Mouse (Mus musculus): ENCODE measurements around the gene Mcm3. TPM values are rescaled to one million over a fixed set of nuclear protein-coding genes. Genes with fewer than 3 reads are reported as not detected.

Mcm3 gene
- polyA plus RNA-seq, 1 experiment from 2014 or later = 84.3 TPM

DNA sequence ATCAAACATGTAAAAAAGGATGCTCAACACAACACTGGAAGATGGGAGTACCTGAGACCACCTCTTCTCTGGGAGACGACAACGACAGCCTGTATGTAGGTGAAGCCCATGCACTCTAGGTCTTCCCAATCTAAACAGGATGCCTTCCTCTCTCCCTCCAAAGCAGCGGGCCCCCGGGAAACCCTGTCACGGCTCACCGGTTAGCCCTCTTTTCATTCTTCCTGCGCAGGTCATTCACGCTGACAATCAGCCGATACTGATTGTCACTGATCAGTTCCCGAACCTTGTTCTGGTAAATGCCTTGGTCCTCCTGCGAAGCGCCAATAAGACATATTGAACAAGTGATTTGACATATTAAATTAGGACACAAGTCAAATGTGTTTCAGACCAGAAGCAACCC lies 2.5 kb downstream of the Mcm3 start:
- Histone ChIP-seq H3K4me1 (ENCODE audit: control insufficient read depth, insufficient read depth, low read length) (peaks cover 4% of the 10 kb centered on the region; the same call in 1 of the 2 replicates), H3K9me3 (replicated peaks; ENCODE audit: control insufficient read depth, low read length) (no peaks in the 10 kb centered on the region), H3K36me3 (ENCODE audit: control insufficient read depth, insufficient read depth) (peaks cover 31% of the 10 kb centered on the region), H3K4me2 (ENCODE audit: low read depth, low read length) (no peak overlapping the region), H3K9ac (ENCODE audit: low read length) (no peak overlapping the region), H3K4me3 (ENCODE audit: low read length) (no peak overlapping the region), H3K27me3 (ENCODE audit: control insufficient read depth, insufficient read depth, low read length) (no peaks in the 10 kb centered on the region), H3K27ac (ENCODE audit: low read length) (no peak overlapping the region)
- WGBS = 83% methylated on average over 12 of the region's 12 CpGs
- no peak for ATAC-seq (replicated peaks; ENCODE audit: extremely low read depth, insufficient read depth, low FRiP score)

DNA sequence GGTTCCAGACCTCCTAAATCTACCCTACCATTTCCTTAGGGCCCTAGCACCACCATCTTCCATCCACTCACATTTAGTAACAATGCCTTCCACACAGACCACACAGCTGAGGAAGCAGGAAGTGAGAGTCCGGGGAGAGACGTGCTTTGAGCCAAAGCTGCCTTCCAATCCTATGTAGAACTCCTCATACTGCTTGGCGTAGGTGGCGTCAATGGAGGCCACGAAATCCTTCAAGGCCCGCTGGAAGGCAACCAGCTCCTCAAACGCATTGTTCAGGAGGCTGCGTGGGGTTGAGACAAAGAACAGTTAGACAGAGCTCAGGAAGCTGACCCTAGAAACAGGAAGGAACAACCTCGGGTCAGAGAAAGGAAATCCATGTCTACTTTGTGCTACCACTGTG lies 2.9 kb downstream of the Mcm3 start:
- Histone ChIP-seq H3K9ac (ENCODE audit: low read length) (no peak overlapping the region), H3K4me3 (ENCODE audit: low read length) (no peak overlapping the region), H3K9me3 (replicated peaks; ENCODE audit: control insufficient read depth, low read length) (no peaks in the 10 kb centered on the region), H3K27ac (ENCODE audit: low read length) (peak overlapping the region; percentile 44), H3K4me1 (ENCODE audit: control insufficient read depth, insufficient read depth, low read length) (peaks cover 4% of the 10 kb centered on the region; the same call in 1 of the 2 replicates), H3K36me3 (ENCODE audit: control insufficient read depth, insufficient read depth) (peaks cover 33% of the 10 kb centered on the region), H3K4me2 (ENCODE audit: low read depth, low read length) (no peak overlapping the region), H3K27me3 (ENCODE audit: control insufficient read depth, insufficient read depth, low read length) (no peaks in the 10 kb centered on the region)
- no peak for ATAC-seq (replicated peaks; ENCODE audit: extremely low read depth, insufficient read depth, low FRiP score)
- WGBS = 74% methylated on average over 9 of the region's 9 CpGs

DNA sequence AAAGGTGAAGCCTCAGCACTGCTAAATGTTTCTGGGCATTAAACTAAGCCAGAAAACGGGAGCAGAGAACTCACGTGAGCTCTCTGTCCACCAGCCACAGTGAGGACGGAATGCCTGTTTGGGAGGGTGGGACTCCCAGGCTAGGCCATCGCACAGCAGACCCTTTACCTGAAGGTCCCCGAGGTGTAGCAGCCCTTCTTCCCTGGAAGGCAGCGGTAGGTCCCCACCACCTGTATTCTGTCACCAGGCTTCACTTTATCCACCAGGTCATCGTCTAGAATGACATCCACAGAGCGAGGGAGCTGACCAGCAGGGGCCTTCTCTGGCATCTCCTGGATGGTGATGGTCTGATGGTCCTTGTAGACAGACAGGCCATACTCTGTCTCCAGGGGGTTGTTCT lies 5.6 kb downstream of the Mcm3 start:
- WGBS = 87% methylated on average over 8 of the region's 8 CpGs
- no peaks in the 10 kb centered on the region for H3K9me3 ChIP-seq (replicated peaks; ENCODE audit: control insufficient read depth, low read length)
- H3K36me3 ChIP-seq (ENCODE audit: control insufficient read depth, insufficient read depth) = peaks cover 55% of the 10 kb centered on the region
- no peak overlapping the region for H3K4me2 ChIP-seq (ENCODE audit: low read depth, low read length)
- H3K9ac ChIP-seq (ENCODE audit: low read length) = no peak overlapping the region
- H3K4me1 ChIP-seq (ENCODE audit: control insufficient read depth, insufficient read depth, low read length) = peaks cover 4% of the 10 kb centered on the region; the same call in 1 of the 2 replicates
- H3K4me3 ChIP-seq (ENCODE audit: low read length) = no peak overlapping the region
- no peaks in the 10 kb centered on the region for H3K27me3 ChIP-seq (ENCODE audit: control insufficient read depth, insufficient read depth, low read length)
- no peak for ATAC-seq (replicated peaks; ENCODE audit: extremely low read depth, insufficient read depth, low FRiP score)
- no peak overlapping the region for H3K27ac ChIP-seq (ENCODE audit: low read length)

DNA sequence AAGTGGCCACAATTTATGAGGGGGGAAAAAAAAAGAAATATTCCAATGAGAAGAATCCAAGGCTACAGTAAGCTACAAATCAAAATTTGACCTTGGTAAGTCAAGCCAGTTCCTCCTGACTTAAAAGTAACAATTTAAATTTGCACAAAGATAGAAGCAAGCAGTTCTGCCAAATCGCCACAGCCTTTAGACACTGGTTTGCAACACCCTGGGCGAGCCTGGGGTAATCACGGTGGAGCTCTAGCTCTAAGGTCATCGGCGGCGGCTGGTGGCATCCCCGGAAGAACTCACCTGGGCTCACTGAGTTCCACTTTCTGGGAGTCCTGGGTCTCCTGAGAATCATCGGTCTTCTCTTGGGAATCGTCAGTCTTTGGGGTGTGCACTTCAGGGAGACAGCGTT lies 15.6 kb downstream of the Mcm3 start:
- Histone ChIP-seq H3K27ac (ENCODE audit: low read length) (no peak overlapping the region), H3K9ac (ENCODE audit: low read length) (no peak overlapping the region), H3K4me1 (ENCODE audit: control insufficient read depth, insufficient read depth, low read length) (no peaks in the 10 kb centered on the region), H3K9me3 (replicated peaks; ENCODE audit: control insufficient read depth, low read length) (no peaks in the 10 kb centered on the region), H3K4me2 (ENCODE audit: low read depth, low read length) (no peak overlapping the region), H3K4me3 (ENCODE audit: low read length) (no peak overlapping the region), H3K36me3 (ENCODE audit: control insufficient read depth, insufficient read depth) (peaks cover 79% of the 10 kb centered on the region), H3K27me3 (ENCODE audit: control insufficient read depth, insufficient read depth, low read length) (no peaks in the 10 kb centered on the region)
- no peak for ATAC-seq (replicated peaks; ENCODE audit: extremely low read depth, insufficient read depth, low FRiP score)
- 96% methylated on average over 10 of the region's 10 CpGs for WGBS

DNA sequence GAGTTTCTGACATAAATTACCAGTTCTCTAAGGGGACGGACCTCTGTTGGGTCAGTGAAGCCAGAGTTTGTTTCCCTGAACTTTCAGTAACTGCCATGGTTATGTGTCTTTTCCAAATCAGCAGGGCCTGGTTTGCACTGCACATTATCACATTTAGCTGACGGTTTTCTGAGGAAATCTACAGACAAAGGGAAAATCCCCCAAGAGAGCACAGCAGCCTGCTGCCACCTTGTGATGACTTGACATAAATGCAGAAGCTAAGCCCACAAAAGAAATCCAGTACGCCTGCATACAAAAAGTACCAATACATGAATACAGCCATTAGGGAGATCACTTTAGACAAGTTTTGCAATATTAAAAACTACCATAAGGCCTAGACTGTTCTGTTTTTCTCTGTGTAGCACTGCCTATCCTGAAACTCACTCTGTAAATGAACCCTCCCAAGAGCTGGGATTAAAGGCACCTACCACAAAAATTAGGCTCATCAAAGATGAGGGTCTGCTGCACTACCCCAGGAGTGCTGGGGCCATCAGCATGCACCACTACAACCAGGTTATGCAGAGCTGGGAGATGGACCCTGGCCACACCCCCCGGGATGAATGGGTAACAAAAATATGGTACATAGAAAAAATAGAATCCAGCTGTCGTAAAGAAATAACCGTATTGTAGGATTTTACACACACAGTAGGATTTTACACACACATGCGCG lies 18.3 kb downstream of the Mcm3 start:
- no peak overlapping the region for H3K4me3 ChIP-seq (ENCODE audit: low read length)
- H3K27me3 ChIP-seq (ENCODE audit: control insufficient read depth, insufficient read depth, low read length) = no peaks in the 10 kb centered on the region
- no peaks in the 10 kb centered on the region for H3K4me1 ChIP-seq (ENCODE audit: control insufficient read depth, insufficient read depth, low read length)
- no peak for ATAC-seq (replicated peaks; ENCODE audit: extremely low read depth, insufficient read depth, low FRiP score)
- H3K9me3 ChIP-seq (replicated peaks; ENCODE audit: control insufficient read depth, low read length) = no peaks in the 10 kb centered on the region
- WGBS = 77% methylated on average over 8 of the region's 8 CpGs
- H3K27ac ChIP-seq (ENCODE audit: low read length) = no peak overlapping the region
- no peak overlapping the region for H3K9ac ChIP-seq (ENCODE audit: low read length)
- H3K4me2 ChIP-seq (ENCODE audit: low read depth, low read length) = no peak overlapping the region
- peaks cover 54% of the 10 kb centered on the region for H3K36me3 ChIP-seq (ENCODE audit: control insufficient read depth, insufficient read depth)

DNA sequence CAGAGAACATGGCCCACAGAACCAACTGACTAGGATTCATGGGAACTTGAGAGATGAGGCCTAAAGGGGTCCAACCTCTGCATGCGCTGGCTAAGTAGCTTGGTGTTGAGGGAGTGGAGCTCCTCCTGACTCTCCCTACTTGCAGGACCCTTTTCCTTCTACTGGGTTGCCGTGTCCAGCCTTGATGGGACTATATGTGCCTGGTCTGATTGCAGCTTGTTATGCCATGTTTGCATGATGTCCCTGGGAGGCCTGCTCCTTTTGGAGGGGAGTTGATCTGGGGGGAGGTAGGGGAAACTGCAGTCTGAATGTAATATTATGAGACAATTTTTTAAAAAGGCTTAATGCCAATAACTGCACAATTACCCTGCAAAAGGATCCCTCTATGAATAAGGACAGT lies 18.8 kb downstream of the Mcm3 start:
- ATAC-seq (replicated peaks; ENCODE audit: extremely low read depth, insufficient read depth, low FRiP score) = no peak
- Histone ChIP-seq H3K36me3 (ENCODE audit: control insufficient read depth, insufficient read depth) (peaks cover 49% of the 10 kb centered on the region), H3K4me2 (ENCODE audit: low read depth, low read length) (no peak overlapping the region), H3K4me1 (ENCODE audit: control insufficient read depth, insufficient read depth, low read length) (no peaks in the 10 kb centered on the region), H3K27ac (ENCODE audit: low read length) (no peak overlapping the region), H3K4me3 (ENCODE audit: low read length) (no peak overlapping the region), H3K27me3 (ENCODE audit: control insufficient read depth, insufficient read depth, low read length) (no peaks in the 10 kb centered on the region), H3K9me3 (replicated peaks; ENCODE audit: control insufficient read depth, low read length) (no peaks in the 10 kb centered on the region), H3K9ac (ENCODE audit: low read length) (no peak overlapping the region)
- 94% methylated on average over 2 of the region's 2 CpGs for WGBS

DNA sequence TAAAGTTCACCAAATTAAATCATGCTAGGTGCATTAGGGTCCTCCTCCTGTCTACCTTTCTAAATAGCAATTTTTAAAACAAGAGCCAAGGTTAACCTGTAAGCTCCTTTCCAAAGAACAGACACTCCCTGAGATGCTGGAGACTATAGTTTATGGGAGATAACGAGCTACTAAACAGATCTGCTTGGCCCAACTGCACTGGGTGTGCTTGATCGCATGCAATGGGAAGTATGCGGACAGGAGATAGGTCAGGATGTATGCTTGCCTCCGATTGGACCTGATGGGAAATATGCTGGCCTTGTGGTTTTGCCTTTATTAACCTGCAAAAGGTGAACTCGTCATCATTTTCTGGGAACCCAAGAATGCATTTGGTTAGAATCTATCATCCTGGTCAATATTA lies 24.9 kb downstream of the Mcm3 start:
- Histone ChIP-seq H3K36me3 (ENCODE audit: control insufficient read depth, insufficient read depth) (peaks cover 8% of the 10 kb centered on the region), H3K9ac (ENCODE audit: low read length) (no peak overlapping the region), H3K27ac (ENCODE audit: low read length) (no peak overlapping the region), H3K4me1 (ENCODE audit: control insufficient read depth, insufficient read depth, low read length) (no peaks in the 10 kb centered on the region), H3K27me3 (ENCODE audit: control insufficient read depth, insufficient read depth, low read length) (no peaks in the 10 kb centered on the region), H3K9me3 (replicated peaks; ENCODE audit: control insufficient read depth, low read length) (no peaks in the 10 kb centered on the region), H3K4me3 (ENCODE audit: low read length) (no peak overlapping the region), H3K4me2 (ENCODE audit: low read depth, low read length) (no peak overlapping the region)
- WGBS = 90% methylated on average over 5 of the region's 5 CpGs
- no peak for ATAC-seq (replicated peaks; ENCODE audit: extremely low read depth, insufficient read depth, low FRiP score)

DNA sequence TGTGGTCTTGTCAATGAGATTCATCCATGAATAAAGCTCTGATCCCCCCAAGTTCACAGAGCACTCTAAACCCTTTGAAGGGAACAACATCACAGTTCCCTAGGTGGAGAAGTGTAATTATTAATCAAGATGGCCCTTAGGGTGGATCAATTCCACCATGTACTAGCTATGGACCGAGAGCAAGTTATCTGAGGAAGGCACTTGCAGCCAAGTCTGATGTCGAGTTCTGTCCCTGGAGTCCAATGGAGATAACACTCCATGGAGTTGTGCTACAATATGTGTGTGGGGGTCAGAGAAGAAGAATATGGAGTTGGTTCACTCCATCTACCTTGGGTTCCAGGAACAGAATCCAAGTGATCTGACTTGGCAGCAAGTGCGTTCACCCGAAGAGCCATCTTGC lies 25.4 kb downstream of the Mcm3 start:
- H3K27me3 ChIP-seq (ENCODE audit: control insufficient read depth, insufficient read depth, low read length) = no peaks in the 10 kb centered on the region
- H3K27ac ChIP-seq (ENCODE audit: low read length) = no peak overlapping the region
- H3K36me3 ChIP-seq (ENCODE audit: control insufficient read depth, insufficient read depth) = peaks cover 4% of the 10 kb centered on the region; the same call in 1 of the 2 replicates
- no peak overlapping the region for H3K9ac ChIP-seq (ENCODE audit: low read length)
- no peaks in the 10 kb centered on the region for H3K9me3 ChIP-seq (replicated peaks; ENCODE audit: control insufficient read depth, low read length)
- WGBS = 86% methylated on average over 4 of the region's 4 CpGs
- H3K4me3 ChIP-seq (ENCODE audit: low read length) = no peak overlapping the region
- no peak for ATAC-seq (replicated peaks; ENCODE audit: extremely low read depth, insufficient read depth, low FRiP score)
- H3K4me1 ChIP-seq (ENCODE audit: control insufficient read depth, insufficient read depth, low read length) = no peaks in the 10 kb centered on the region
- H3K4me2 ChIP-seq (ENCODE audit: low read depth, low read length) = no peak overlapping the region

DNA sequence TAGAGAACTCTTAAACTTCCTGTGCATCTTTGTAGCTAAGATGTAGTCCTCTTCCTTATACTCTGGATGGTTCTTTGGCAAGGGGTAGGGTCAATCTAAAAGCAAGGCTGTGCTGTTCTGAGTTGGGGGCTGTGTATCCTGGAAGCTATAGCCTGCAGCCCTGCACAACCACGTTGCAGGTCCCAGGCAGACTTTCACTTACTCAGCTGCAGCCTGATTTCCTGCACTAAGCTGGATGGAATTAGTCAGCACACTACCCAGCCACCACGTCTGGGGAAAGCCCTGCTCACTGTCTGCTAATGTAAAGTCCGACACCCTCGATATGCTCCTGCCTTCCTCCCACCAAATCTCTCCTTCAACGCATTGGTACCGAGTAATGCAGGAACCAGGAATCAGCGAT lies 28.7 kb downstream of the Mcm3 start:
- Histone ChIP-seq H3K4me2 (ENCODE audit: low read depth, low read length) (no peak overlapping the region), H3K27me3 (ENCODE audit: control insufficient read depth, insufficient read depth, low read length) (no peaks in the 10 kb centered on the region; the same call in 1 of the 2 replicates), H3K36me3 (ENCODE audit: control insufficient read depth, insufficient read depth) (no peaks in the 10 kb centered on the region), H3K9ac (ENCODE audit: low read length) (no peak overlapping the region), H3K9me3 (replicated peaks; ENCODE audit: control insufficient read depth, low read length) (no peaks in the 10 kb centered on the region), H3K27ac (ENCODE audit: low read length) (no peak overlapping the region), H3K4me1 (ENCODE audit: control insufficient read depth, insufficient read depth, low read length) (no peaks in the 10 kb centered on the region), H3K4me3 (ENCODE audit: low read length) (no peak overlapping the region)
- WGBS = 58% methylated on average over 7 of the region's 7 CpGs
- no peak for ATAC-seq (replicated peaks; ENCODE audit: extremely low read depth, insufficient read depth, low FRiP score)

Measured in heart, embryonic 16.5 days (tissue).